Mouse (Mus musculus): ENCODE measurements around the gene Gm49342. TPM values are rescaled to one million over a fixed set of nuclear protein-coding genes. Genes with fewer than 3 reads are reported as not detected.
"Not testable (repeated sequence)": the region's sequence is repeated elsewhere in the genome, so short reads cannot be mapped to it uniquely, and the experiment has no call there.

Gm49342 gene
- polyA plus RNA-seq, 1 experiment from 2014 or later: 31.5 TPM

GRCm38 (mm10) chr14:50968216-50968980 lies 24.1 kb downstream of the Gm49342 start:
- ChIA-PET POLR2A (no interaction called here), CTCF (interaction anchor here (0.9 to 1.5 kb wide), 2 partner anchors 9 to 11 kb away, joined by 3 read pairs; no protein-coding TSS in a partner anchor)
- in situ Hi-C loops (cut with MboI; ENCODE audit: low pct_unique_long_range_greater_than_20kb): no loop called here
- H3K27me3 ChIP-seq: no peaks in the 10 kb centered on the region
- ATAC-seq (no peak), DNase-seq (ENCODE audit: low read depth, low spot score) (no peak)
- no peak for TF ChIP-seq CTCF (IDR thresholded peaks at IDR 0.05)

- no peak for ATAC-seq
- no peak for DNase-seq (ENCODE audit: low read depth, low spot score)
- in situ Hi-C loops (cut with MboI; ENCODE audit: low pct_unique_long_range_greater_than_20kb): no loop called here
- no peaks in the 10 kb centered on the region for H3K27me3 ChIP-seq
- ChIA-PET POLR2A (no interaction called here), CTCF (interaction anchor here (1.2 to 1.5 kb wide), 2 partner anchors 9 to 32 kb away, joined by 3 read pairs; no protein-coding TSS in a partner anchor)
- no peak for TF ChIP-seq CTCF (IDR thresholded peaks at IDR 0.05)
These were observed 24.7 kb downstream of the Gm49342 start for GRCm38 (mm10) chr14:50969041-50969440.

- ATAC-seq (no peak), DNase-seq (ENCODE audit: low read depth, low spot score) (no peak)
- ChIA-PET POLR2A (no interaction called here), CTCF (interaction anchor here (1.2 to 1.5 kb wide), 2 partner anchors 8 to 33 kb away, joined by 3 read pairs; no protein-coding TSS in a partner anchor)
- in situ Hi-C loops (cut with MboI; ENCODE audit: low pct_unique_long_range_greater_than_20kb): no loop called here
- H3K27me3 ChIP-seq: no peaks in the 10 kb centered on the region
- no peak for TF ChIP-seq CTCF (IDR thresholded peaks at IDR 0.05)
These were observed 25.5 kb downstream of the Gm49342 start for GRCm38 (mm10) chr14:50969558-50970544.

- DNase-seq (ENCODE audit: low read depth, low spot score) (no peak), ATAC-seq (no peak)
- ChIA-PET POLR2A (no interaction called here), CTCF (no interaction called here)
- TF ChIP-seq CTCF (IDR thresholded peaks at IDR 0.05): no peak
- in situ Hi-C loops (cut with MboI; ENCODE audit: low pct_unique_long_range_greater_than_20kb): no loop called here
- no peaks in the 10 kb centered on the region for H3K27me3 ChIP-seq
These were observed 26.5 kb downstream of the Gm49342 start for GRCm38 (mm10) chr14:50970822-50971221.

- DNase-seq (ENCODE audit: low read depth, low spot score); POLR2A ChIA-PET; H3K27me3 ChIP-seq; ATAC-seq; in situ Hi-C loops (cut with MboI; ENCODE audit: low pct_unique_long_range_greater_than_20kb): not testable (repeated sequence)
- CTCF ChIA-PET: interaction anchor here (0.6 kb wide), 1 partner anchor 16 kb away, joined by 3 read pairs; no protein-coding TSS in a partner anchor
- peak; percentile 24 for TF ChIP-seq CTCF (IDR thresholded peaks at IDR 0.05)
These were observed 28.7 kb downstream of the Gm49342 start for GRCm38 (mm10) chr14:50973054-50973453.

DNA sequence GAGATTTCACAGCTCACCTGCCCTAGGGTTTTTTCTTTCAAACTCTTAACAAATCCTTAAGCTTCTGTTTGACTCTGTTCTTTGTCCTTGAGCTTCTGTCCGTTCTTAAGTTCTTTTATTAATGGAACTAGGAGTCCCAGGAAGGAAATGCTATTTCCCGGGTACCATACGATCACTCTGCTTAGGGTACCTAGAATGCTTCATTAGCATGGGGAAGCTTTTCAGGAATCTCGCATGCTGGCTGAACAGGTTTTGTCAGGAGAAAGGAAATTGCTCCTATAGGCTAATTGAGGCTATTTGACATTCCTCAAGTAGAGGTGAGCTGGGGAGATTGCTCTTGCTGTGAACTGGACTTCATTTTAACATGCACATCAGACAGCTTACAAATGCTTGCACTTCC lies 29.4 kb downstream of the Gm49342 start:
- ATAC-seq (no peak), DNase-seq (ENCODE audit: low read depth, low spot score) (no peak)
- H3K27me3 ChIP-seq: no peaks in the 10 kb centered on the region
- no peak for TF ChIP-seq CTCF (IDR thresholded peaks at IDR 0.05)
- ChIA-PET CTCF (no interaction called here), POLR2A (no interaction called here)
- in situ Hi-C loops (cut with MboI; ENCODE audit: low pct_unique_long_range_greater_than_20kb): no loop called here

DNA sequence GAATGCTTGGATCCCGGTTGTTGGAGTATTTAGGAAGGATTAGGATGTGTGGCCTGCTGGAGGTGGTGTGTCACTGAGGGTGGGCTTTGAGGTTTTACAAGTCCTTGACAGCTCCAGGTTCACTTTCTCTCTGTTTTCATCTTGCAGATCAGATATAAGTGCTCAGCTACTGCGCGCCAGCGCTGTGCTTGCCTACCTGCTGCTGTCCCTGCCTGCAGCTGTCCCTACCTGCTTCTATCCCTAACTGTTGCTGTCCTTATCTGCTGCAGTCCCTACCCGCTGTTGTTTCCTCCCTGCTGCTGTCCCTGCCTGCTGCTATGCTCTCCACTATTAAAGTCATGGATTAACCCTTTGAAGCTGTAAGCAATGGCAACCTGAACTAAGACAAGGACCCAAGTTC lies 30.7 kb downstream of the Gm49342 start:
- H3K27me3 ChIP-seq: no peaks in the 10 kb centered on the region
- in situ Hi-C loops (cut with MboI; ENCODE audit: low pct_unique_long_range_greater_than_20kb): loop anchor here (5.0 kb wide), 1 partner anchor 43 kb away; the partner anchor contains the start of genes Pip4p1 and Pnp
- CTCF ChIA-PET: no interaction called here
- ATAC-seq (no peak), DNase-seq (ENCODE audit: low read depth, low spot score) (no peak)
- no peak for TF ChIP-seq CTCF (IDR thresholded peaks at IDR 0.05)
- POLR2A ChIA-PET: no interaction called here

GRCm38 (mm10) chr14:50976674-50977073 lies 32.4 kb downstream of the Gm49342 start:
- ChIA-PET CTCF (no interaction called here), POLR2A (no interaction called here)
- DNase-seq (ENCODE audit: low read depth, low spot score) (no peak), ATAC-seq (no peak)
- in situ Hi-C loops (cut with MboI; ENCODE audit: low pct_unique_long_range_greater_than_20kb): loop anchor here (5.0 kb wide), 1 partner anchor 44 kb away; the partner anchor contains the start of genes Pip4p1 and Pnp
- no peak for TF ChIP-seq CTCF (IDR thresholded peaks at IDR 0.05)
- no peaks in the 10 kb centered on the region for H3K27me3 ChIP-seq

DNA sequence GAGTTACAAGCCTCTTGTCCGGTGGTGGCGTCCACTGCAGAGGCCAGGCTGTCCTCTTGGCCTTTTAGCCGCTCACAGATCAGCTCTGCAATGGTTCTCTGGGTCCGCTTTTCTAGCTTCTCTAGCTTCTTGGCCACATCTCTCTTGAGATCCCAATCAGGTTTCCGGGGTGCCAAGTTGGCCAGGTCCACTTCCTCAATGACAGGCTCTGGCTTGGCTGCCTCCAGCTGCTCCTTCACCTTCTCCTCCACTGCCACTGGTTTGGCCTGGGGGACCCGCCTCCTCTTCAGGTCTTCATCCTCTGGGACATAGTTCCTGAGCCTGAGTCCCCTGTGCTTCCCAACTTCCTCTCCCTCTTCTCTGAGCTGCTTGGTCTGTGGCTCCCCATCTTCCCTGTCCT lies 34.1 kb downstream of the Gm49342 start:
- POLR2A ChIA-PET; ATAC-seq; H3K27me3 ChIP-seq; DNase-seq (ENCODE audit: low read depth, low spot score); CTCF ChIA-PET: not testable (repeated sequence)
- in situ Hi-C loops (cut with MboI; ENCODE audit: low pct_unique_long_range_greater_than_20kb): loop anchor here (5.0 kb wide), 1 partner anchor 46 kb away; the partner anchor contains the start of genes Pip4p1 and Pnp

- ChIA-PET POLR2A (no interaction called here), CTCF (interaction anchor here (0.9 kb wide), 1 partner anchor 12 kb away, joined by 3 read pairs; no protein-coding TSS in a partner anchor)
- no peak for TF ChIP-seq CTCF (IDR thresholded peaks at IDR 0.05)
- no peak for DNase-seq (ENCODE audit: low read depth, low spot score)
- in situ Hi-C loops (cut with MboI; ENCODE audit: low pct_unique_long_range_greater_than_20kb): loop anchor here (5.0 kb wide), 1 partner anchor 47 kb away; the partner anchor contains the start of genes Pip4p1 and Pnp
- no peak for ATAC-seq
- H3K27me3 ChIP-seq: no peaks in the 10 kb centered on the region
These were observed 35.3 kb downstream of the Gm49342 start for GRCm38 (mm10) chr14:50979631-50980030.
